Mouse (Mus musculus) urinary bladder, adult 2 months (tissue): ENCODE results near the gene Ergic1. TPM values are rescaled to one million over a fixed set of nuclear protein-coding genes. Genes with fewer than 3 reads are reported as not detected.

Experiments used
- DNase-seq: peaks from one replicate; pipeline ENCODE4 v3.0.0; 2022; ENCODE audit warnings: low spot score
- polyA plus RNA-seq: library from polyadenylated mRNA; depleted of rRNA; stranded (reverse); fragments of >200 nt; gene quantifications from 2 replicates; pipeline ENCODE4 v1.2.3, GENCODE M21; 2012

Gene Ergic1
- polyA plus RNA-seq, 1 experiment, result 152 TPM

- DNase-seq, result no peak
Observed at GRCm38 (mm10) chr17:26660192-26660912, 99.1 kb downstream of the Ergic1 start.

GRCm38 (mm10) chr17:26662204-26662603 lies 100.9 kb downstream of the Ergic1 start:
- no peak for DNase-seq

- peak; percentile 90 for DNase-seq
Observed at GRCm38 (mm10) chr17:26662978-26663683, 101.8 kb downstream of the Ergic1 start, which contains the start of gene Atp6v0e. TSS of gene Atp6v0e (plus strand) at chr17:26663231.

- DNase-seq, result no peak
Observed at GRCm38 (mm10) chr17:26665600-26665999, 104.3 kb downstream of the Ergic1 start.

GRCm38 (mm10) chr17:26671268-26671667 lies 110.0 kb downstream of the Ergic1 start:
- DNase-seq, result no peak

GRCm38 (mm10) chr17:26675845-26676244 lies 114.6 kb downstream of the Ergic1 start:
- no peak for DNase-seq

GRCm38 (mm10) chr17:26676252-26676615 lies 114.9 kb downstream of the Ergic1 start:
- peak; percentile 82 for DNase-seq

GRCm38 (mm10) chr17:26676616-26677376 lies 115.5 kb downstream of the Ergic1 start:
- DNase-seq, result no peak

GRCm38 (mm10) chr17:26677711-26678637 lies 116.7 kb downstream of the Ergic1 start:
- DNase-seq, result no peak

GRCm38 (mm10) chr17:26681276-26681675 lies 120.0 kb downstream of the Ergic1 start:
- DNase-seq, result no peak

GRCm38 (mm10) chr17:26686334-26687000 lies 125.2 kb downstream of the Ergic1 start:
- no peak for DNase-seq

- DNase-seq, result no peak
Observed at GRCm38 (mm10) chr17:26688795-26689735, 127.8 kb downstream of the Ergic1 start.

GRCm38 (mm10) chr17:26689810-26690209 lies 128.5 kb downstream of the Ergic1 start:
- DNase-seq, result no peak

GRCm38 (mm10) chr17:26690236-26690635 lies 128.9 kb downstream of the Ergic1 start:
- no peak for DNase-seq

GRCm38 (mm10) chr17:26691110-26691509 lies 129.8 kb downstream of the Ergic1 start:
- no peak for DNase-seq

GRCm38 (mm10) chr17:26693424-26693823 lies 132.1 kb downstream of the Ergic1 start:
- DNase-seq, result no peak

GRCm38 (mm10) chr17:26694171-26694570 lies 132.9 kb downstream of the Ergic1 start:
- DNase-seq, result no peak

- no peak for DNase-seq
Observed at GRCm38 (mm10) chr17:26695193-26695592, 133.9 kb downstream of the Ergic1 start.

GRCm38 (mm10) chr17:26698846-26699245 lies 137.6 kb downstream of the Ergic1 start:
- no peak for DNase-seq
